Mouse (Mus musculus) mesoderm, embryonic 11.5 days (tissue): ENCODE results near the gene Dlg2.

Experiments used
- DNase-seq: peaks from one replicate; pipeline ENCODE4 v3.0.0-alpha.2; 2012; ENCODE audit warnings: low read depth, low spot score

Gene Dlg2

GRCm38 (mm10) chr7:91570969-91571368, 1094.5 kb downstream of the Dlg2 start:
- no peak for DNase-seq

DNA sequence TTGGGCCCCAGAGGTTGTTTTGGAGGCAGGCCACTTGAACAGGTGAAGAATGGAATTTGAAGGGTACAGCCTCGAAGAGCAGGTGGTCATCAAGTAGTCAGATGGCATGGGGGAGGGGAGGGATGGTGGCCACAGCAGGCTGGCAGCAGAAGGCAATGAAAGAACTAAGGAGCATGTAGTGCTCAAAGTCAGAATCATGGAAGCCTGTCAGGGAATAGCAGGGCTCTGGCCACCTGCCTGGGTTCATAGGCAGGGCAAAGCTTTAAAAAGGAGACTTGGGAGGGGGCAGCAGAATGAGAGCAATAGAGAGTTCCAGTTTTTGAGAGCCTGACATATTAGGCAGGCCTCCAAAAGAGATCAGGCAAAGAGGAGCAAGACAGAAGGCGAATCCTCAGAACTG, 1096.2 kb downstream of the Dlg2 start:
- DNase-seq: no peak

GRCm38 (mm10) chr7:91573321-91573720, 1096.8 kb downstream of the Dlg2 start:
- DNase-seq: no peak

- DNase-seq: no peak
Observed at GRCm38 (mm10) chr7:91576216-91576615, 1099.7 kb downstream of the Dlg2 start.

GRCm38 (mm10) chr7:91582203-91582602, 1105.7 kb downstream of the Dlg2 start:
- DNase-seq: no peak

- DNase-seq: no peak
Observed at GRCm38 (mm10) chr7:91583566-91583965, 1107.1 kb downstream of the Dlg2 start.

DNA sequence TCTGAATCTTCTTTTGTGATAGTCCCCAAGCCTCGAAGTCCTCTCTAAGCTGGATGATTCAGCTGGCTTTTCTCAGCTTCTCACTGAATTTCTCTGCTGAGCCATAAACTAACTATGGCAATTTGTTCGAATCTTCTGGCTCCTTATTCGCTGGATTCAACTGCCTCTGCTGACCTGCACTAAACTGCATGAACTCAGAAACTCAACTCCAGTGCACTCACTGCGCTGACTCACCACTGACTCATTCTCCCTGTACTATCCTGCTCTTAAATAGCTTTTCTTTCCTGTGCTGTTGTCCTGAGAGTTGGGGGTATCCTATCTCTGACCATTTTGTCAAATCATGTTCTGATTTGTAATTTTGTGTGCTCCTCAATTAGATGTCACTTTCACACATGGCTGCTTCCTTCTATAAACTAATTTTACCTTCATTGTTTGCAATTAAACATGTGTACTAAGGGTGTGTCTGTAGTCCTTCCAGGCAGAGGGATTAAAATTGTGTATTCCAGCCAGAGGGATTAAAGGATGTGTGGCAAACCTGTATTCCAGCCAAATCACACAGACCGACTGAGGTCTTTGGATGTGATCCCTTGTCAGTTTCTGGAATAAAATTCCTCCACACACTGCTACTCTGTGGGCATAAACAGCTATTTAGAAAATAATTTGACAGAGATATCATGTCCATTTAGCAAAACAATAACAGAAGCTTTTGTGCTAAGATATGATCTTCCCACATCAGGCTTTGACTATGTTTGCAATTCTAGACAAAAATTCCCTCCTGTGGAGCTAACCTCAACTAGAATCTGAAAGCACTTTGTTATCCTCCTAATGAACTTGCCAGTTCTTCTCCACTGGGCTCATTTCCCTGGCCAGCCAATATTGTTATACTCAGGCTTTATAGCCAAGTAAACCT, 1115.0 kb downstream of the Dlg2 start:
- DNase-seq: no peak

DNA sequence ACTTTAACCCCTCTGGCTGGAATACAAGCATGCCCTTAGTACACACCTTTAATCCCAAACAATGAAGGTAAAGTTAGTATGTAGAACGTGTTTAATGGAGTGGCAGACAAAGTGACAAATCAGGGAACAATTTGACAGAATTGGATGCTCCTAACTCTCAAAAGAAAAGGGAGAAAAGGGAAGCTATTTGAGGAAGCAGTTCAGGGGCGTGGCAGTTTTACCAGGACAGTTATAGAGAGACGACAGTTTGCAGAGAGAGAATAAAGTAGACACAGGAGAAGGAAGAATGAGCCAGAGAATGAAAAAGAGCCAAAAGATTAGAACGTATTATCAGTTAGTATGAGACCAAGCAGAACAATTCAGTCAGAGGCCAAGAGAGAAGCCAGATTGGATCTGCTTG, 1122.1 kb downstream of the Dlg2 start:
- no peak for DNase-seq

- DNase-seq: peak; percentile 25
Observed at GRCm38 (mm10) chr7:91601307-91601706, 1124.8 kb downstream of the Dlg2 start.

- DNase-seq: no peak
Observed at GRCm38 (mm10) chr7:91603561-91603960, 1127.1 kb downstream of the Dlg2 start.

- no peak for DNase-seq
Observed at GRCm38 (mm10) chr7:91653033-91653432, 1176.6 kb downstream of the Dlg2 start.

DNA sequence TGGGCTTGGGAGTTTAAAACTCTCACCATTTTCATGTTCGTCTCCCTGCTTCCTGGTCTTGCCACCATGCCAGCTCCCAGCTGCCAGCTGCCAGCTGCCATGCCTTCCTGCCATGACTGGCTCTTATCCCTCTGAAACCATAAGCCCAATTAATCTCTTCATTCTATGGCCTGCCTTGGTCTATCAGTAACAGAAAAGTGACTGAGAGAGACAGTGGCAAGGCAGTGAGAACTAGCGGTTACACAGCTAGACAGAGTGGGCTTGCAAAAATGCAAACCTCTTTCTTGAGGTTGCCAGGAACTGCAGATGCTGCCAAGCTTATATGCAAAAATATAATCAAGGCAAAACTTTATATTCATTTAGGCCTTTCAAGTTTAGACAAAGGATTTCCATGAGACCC, 1183.0 kb downstream of the Dlg2 start:
- DNase-seq: no peak

DNA sequence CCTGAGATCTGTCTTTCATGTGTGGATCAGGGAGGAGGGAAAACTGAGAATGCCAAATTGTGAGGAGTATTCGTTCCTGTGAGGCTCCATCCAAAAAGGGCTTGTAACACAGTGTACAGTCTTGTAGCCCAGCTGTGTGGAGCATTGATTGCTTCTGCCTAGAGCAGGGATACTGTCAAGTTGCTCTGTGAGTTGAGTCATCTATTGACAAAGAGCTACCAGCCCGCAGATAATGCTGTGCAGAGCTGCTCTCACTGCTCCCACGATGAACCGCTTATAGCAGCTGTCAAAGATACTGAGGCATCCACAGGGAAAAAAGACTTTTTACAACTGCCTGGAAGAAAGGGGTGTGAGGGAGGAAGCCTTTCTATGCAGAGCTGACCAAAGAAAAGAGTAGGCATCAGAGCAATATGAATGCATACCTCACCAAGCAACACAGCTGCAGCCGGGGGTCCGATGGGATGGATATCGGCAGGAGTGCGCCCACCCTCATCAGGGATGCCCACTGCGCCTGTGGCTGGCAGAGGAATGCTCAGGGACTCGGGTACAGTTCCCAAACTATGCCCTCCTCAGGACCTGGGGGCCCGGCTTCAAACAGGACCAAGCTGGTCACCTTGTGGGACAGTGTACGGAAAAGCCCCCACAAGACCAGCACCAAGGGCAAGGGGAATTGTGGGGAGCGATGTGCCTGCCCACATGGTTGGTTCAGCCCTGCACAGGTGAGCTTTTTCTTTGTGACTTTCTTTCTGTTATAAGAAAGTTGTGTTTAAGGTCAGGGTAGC, 1196.0 kb downstream of the Dlg2 start:
- DNase-seq: no peak

- no peak for DNase-seq
Observed at GRCm38 (mm10) chr7:91674401-91674800, 1197.9 kb downstream of the Dlg2 start.

DNA sequence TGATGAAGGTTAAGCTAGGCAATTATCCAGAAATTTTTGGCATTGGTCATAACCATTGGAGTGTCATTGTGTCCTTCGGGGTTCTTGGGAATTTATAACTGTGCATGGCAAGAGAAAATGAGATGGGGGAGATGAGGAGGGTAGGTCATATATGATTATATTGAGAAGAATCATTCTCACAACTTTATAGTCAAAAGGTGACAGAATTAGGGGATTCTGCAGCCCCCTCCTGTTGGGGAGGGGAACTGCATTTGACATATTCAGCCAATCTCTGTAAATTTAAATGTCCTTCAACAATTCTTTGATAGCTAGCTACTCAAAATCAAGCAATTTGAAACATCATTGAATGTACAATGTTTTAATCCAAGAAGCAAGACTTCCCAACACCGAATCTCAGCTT, 1201.5 kb downstream of the Dlg2 start:
- DNase-seq: no peak

DNA sequence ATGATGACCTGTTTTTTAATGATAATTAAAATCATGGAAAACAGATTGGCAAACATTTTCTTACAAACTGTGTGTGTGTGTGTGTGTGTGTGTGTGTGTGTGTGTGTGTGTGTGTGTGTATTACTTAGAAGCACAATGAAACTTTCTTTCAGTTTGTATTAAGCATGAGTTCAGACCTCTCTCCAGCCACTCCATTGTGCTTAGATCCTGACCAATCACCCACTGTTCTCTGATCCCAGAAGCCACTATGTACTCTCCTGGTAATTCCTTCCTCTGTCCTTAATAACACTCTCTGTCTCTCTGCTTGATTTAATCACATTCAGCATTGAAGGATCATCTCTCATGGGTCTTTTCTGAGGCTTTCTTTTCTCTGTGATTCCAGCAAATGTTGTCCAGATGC, 1211.5 kb downstream of the Dlg2 start:
- no peak for DNase-seq

DNA sequence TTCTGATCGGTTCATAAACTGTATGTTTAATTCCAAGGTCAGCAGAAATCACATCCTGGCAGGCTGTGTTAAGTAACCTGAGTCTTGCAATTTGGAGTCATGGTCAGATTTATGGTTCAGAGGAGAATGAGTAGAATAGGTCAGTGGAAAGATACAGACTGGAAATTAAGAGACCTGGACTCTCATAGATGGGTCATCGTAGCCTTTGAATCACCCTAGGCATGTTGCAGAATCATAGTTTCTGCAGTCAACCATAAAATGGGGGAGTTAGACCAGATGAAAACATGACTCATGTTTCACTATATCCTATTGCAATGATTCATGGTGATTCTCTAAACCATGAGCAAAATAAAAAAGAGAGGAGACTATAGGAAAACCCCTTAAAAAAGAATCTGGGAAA, 1213.4 kb downstream of the Dlg2 start:
- DNase-seq: no peak

- no peak for DNase-seq
Observed at GRCm38 (mm10) chr7:91709853-91710252, 1233.4 kb downstream of the Dlg2 start.

DNA sequence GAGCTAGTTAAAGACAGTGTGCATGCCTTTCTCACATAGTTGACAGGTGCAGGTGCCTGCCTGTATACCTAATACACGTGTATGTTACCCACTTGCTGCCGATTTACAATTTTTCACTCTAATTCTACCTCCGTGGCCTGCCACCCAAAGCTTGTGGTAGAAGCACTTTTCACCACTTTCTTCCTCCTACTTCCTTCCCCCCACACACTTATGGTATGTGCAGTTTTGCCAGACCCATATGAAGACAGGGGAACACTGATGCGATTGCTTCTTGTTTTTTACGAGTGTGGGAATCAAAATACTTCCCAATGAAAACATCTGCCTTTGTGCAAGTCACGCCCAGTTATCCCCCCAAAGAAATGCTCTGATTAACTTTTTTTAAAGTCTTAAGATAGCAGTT, 1234.7 kb downstream of the Dlg2 start:
- no peak for DNase-seq

GRCm38 (mm10) chr7:91715776-91716175, 1239.3 kb downstream of the Dlg2 start:
- DNase-seq: no peak

DNA sequence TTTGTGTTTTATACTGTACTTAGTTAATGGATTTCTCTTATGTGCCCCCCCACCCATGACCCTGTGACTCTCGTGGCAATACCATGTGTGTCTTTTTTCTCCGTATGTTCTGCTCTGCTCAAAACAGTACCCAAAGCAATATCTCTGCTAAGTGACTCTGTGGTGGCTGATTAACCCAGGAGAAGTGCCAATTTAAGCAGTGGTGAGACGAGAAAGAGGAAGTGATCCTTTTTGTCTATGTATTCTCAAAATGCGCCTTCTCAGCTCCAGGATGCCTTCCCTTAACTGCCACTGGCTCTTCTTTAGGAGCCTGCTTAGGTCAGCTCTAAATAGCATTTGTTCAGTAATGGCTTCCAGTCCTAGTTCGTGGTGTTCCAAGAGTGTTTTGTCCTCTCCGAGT, 1240.2 kb downstream of the Dlg2 start:
- DNase-seq: no peak

- no peak for DNase-seq
Observed at GRCm38 (mm10) chr7:91720318-91720717, 1243.8 kb downstream of the Dlg2 start.

DNA sequence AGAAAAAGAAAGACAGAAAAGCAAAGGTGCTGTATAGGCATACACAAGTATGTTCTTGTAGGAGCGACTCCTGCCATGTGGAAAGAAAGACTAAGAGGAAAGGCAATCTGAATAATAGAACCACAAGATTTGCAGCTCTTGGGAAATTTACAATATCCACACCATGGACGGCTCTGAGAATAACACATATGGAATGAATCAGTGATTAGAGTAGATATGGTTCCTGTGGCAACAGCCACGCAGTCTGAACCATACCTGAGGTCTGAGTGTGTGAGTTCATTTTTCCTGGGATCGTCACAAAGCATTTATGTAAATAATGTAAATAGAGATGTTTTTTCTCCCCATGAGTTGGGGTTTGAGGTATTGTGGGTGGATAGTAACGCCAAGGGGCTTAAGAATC, 1247.9 kb downstream of the Dlg2 start:
- DNase-seq: no peak
